Mouse (Mus musculus): ENCODE measurements around the gene Cdyl2. TPM values are rescaled to one million over a fixed set of nuclear protein-coding genes. Genes with fewer than 3 reads are reported as not detected.

Cdyl2 gene
- polyA plus RNA-seq, 1 experiment from 2014 or later = 9.1 TPM

- no peaks in the 10 kb centered on the region for H3K36me3 ChIP-seq
- H3K9me3 ChIP-seq = no peaks in the 10 kb centered on the region
- H3K4me1 ChIP-seq = no peaks in the 10 kb centered on the region
- no peak overlapping the region for H3K27ac ChIP-seq
- WGBS = 94% methylated on average over 11 of the region's 11 CpGs
- H3K4me2 ChIP-seq (replicated peaks) = no peak overlapping the region
- no peak overlapping the region for H3K4me3 ChIP-seq
- H3K9ac ChIP-seq = no peak overlapping the region
- no peak for ATAC-seq (ENCODE audit: low FRiP score, low read depth)
- H3K27me3 ChIP-seq (replicated peaks) = no peaks in the 10 kb centered on the region
Observed at GRCm38 (mm10) chr8:116581318-116582019, 151.3 kb downstream of the Cdyl2 start.

GRCm38 (mm10) chr8:116576732-116577131, 156.1 kb downstream of the Cdyl2 start:
- Histone ChIP-seq H3K27me3 (replicated peaks) (no peaks in the 10 kb centered on the region), H3K4me2 (replicated peaks) (no peak overlapping the region), H3K36me3 (no peaks in the 10 kb centered on the region; the same call in 1 of the 2 replicates), H3K9ac (no peak overlapping the region), H3K9me3 (no peaks in the 10 kb centered on the region), H3K4me3 (no peak overlapping the region), H3K27ac (no peak overlapping the region), H3K4me1 (no peaks in the 10 kb centered on the region)
- 90% methylated on average over 2 of the region's 2 CpGs for WGBS
- no peak for ATAC-seq (ENCODE audit: low FRiP score, low read depth)

- ATAC-seq (ENCODE audit: low FRiP score, low read depth) = no peak
- no peak overlapping the region for H3K4me3 ChIP-seq
Observed at GRCm38 (mm10) chr8:116573085-116573484, 159.7 kb downstream of the Cdyl2 start.

GRCm38 (mm10) chr8:116552778-116553177, 180.0 kb downstream of the Cdyl2 start:
- Histone ChIP-seq H3K9me3 (no peaks in the 10 kb centered on the region), H3K27me3 (replicated peaks) (no peaks in the 10 kb centered on the region), H3K9ac (no peak overlapping the region), H3K4me2 (replicated peaks) (no peak overlapping the region), H3K4me3 (no peak overlapping the region), H3K27ac (no peak overlapping the region), H3K4me1 (no peaks in the 10 kb centered on the region), H3K36me3 (no peaks in the 10 kb centered on the region)
- no peak for ATAC-seq (ENCODE audit: low FRiP score, low read depth)
- 80% methylated on average over 3 of the region's 3 CpGs for WGBS

More at GRCm38 (mm10) chr8:116573085-116573484, 159.7 kb downstream of the Cdyl2 start:
- Histone ChIP-seq H3K9ac (no peak overlapping the region), H3K36me3 (no peaks in the 10 kb centered on the region; the same call in 1 of the 2 replicates), H3K27ac (no peak overlapping the region), H3K4me2 (replicated peaks) (no peak overlapping the region), H3K9me3 (no peaks in the 10 kb centered on the region), H3K27me3 (replicated peaks) (no peaks in the 10 kb centered on the region), H3K4me1 (no peaks in the 10 kb centered on the region)
- 88% methylated on average over 5 of the region's 5 CpGs for WGBS

- 88% methylated on average over 6 of the region's 6 CpGs for whole genome bisulfite sequencing
- Histone ChIP-seq H3K27me3 (replicated peaks) (no peaks in the 10 kb centered on the region), H3K4me3 (no peak overlapping the region), H3K36me3 (no peaks in the 10 kb centered on the region), H3K9me3 (no peaks in the 10 kb centered on the region), H3K4me2 (replicated peaks) (no peak overlapping the region), H3K4me1 (no peaks in the 10 kb centered on the region), H3K27ac (no peak overlapping the region), H3K9ac (no peak overlapping the region)
- no peak for ATAC-seq (ENCODE audit: low FRiP score, low read depth)
Observed at GRCm38 (mm10) chr8:116552255-116552654, 180.5 kb downstream of the Cdyl2 start.

GRCm38 (mm10) chr8:116543366-116543765, 189.4 kb downstream of the Cdyl2 start:
- Histone ChIP-seq H3K27me3 (replicated peaks) (no peaks in the 10 kb centered on the region), H3K27ac (no peak overlapping the region), H3K9ac (no peak overlapping the region), H3K4me3 (no peak overlapping the region), H3K4me2 (replicated peaks) (no peak overlapping the region), H3K4me1 (no peaks in the 10 kb centered on the region), H3K9me3 (no peaks in the 10 kb centered on the region), H3K36me3 (no peaks in the 10 kb centered on the region)
- 75% methylated on average over 1 of the region's 1 CpGs for WGBS
- no peak for ATAC-seq (ENCODE audit: low FRiP score, low read depth)

- no peaks in the 10 kb centered on the region for H3K4me1 ChIP-seq
- no peak for ATAC-seq (ENCODE audit: low FRiP score, low read depth)
Observed at GRCm38 (mm10) chr8:116542842-116543241, 189.9 kb downstream of the Cdyl2 start.

GRCm38 (mm10) chr8:116540136-116540535, 192.7 kb downstream of the Cdyl2 start:
- H3K4me3 ChIP-seq = no peak overlapping the region
- no peaks in the 10 kb centered on the region for H3K27me3 ChIP-seq (replicated peaks)
- no peaks in the 10 kb centered on the region for H3K9me3 ChIP-seq
- H3K4me1 ChIP-seq = no peaks in the 10 kb centered on the region
- ATAC-seq (ENCODE audit: low FRiP score, low read depth) = no peak
- H3K27ac ChIP-seq = no peak overlapping the region
- WGBS = 92% methylated on average over 1 of the region's 1 CpGs
- H3K9ac ChIP-seq = no peak overlapping the region
- H3K36me3 ChIP-seq = no peaks in the 10 kb centered on the region
- H3K4me2 ChIP-seq (replicated peaks) = no peak overlapping the region

More at GRCm38 (mm10) chr8:116542842-116543241, 189.9 kb downstream of the Cdyl2 start:
- Histone ChIP-seq H3K36me3 (no peaks in the 10 kb centered on the region), H3K27ac (no peak overlapping the region), H3K9ac (no peak overlapping the region), H3K4me2 (replicated peaks) (no peak overlapping the region), H3K4me3 (no peak overlapping the region), H3K27me3 (replicated peaks) (no peaks in the 10 kb centered on the region), H3K9me3 (no peaks in the 10 kb centered on the region)
- WGBS = 90% methylated on average over 5 of the region's 5 CpGs

GRCm38 (mm10) chr8:116538763-116539162, 194.0 kb downstream of the Cdyl2 start:
- Histone ChIP-seq H3K9me3 (0 out of 2 replicates have a peak, but pooled peaks cover 4% of the 10 kb centered on the region), H3K36me3 (no peaks in the 10 kb centered on the region), H3K27ac (no peak overlapping the region), H3K4me1 (no peaks in the 10 kb centered on the region), H3K4me3 (no peak overlapping the region), H3K9ac (no peak overlapping the region), H3K4me2 (replicated peaks) (no peak overlapping the region), H3K27me3 (replicated peaks) (no peaks in the 10 kb centered on the region)
- ATAC-seq (ENCODE audit: low FRiP score, low read depth) = no peak
- 53% methylated on average over 7 of the region's 7 CpGs for WGBS

GRCm38 (mm10) chr8:116536786-116537185, 196.0 kb downstream of the Cdyl2 start:
- no peaks in the 10 kb centered on the region for H3K36me3 ChIP-seq
- 0 out of 2 replicates have a peak, but pooled peaks cover 12% of the 10 kb centered on the region for H3K9me3 ChIP-seq
- H3K9ac ChIP-seq = no peak overlapping the region
- 86% methylated on average over 5 of the region's 5 CpGs for WGBS
- H3K4me1 ChIP-seq = no peaks in the 10 kb centered on the region
- ATAC-seq (ENCODE audit: low FRiP score, low read depth) = no peak
- no peak overlapping the region for H3K4me3 ChIP-seq
- no peak overlapping the region for H3K27ac ChIP-seq
- no peak overlapping the region for H3K4me2 ChIP-seq (replicated peaks)
- no peaks in the 10 kb centered on the region for H3K27me3 ChIP-seq (replicated peaks)

- 81% methylated on average over 6 of the region's 6 CpGs for WGBS
- Histone ChIP-seq H3K36me3 (no peaks in the 10 kb centered on the region), H3K27ac (no peak overlapping the region), H3K4me3 (no peak overlapping the region), H3K9ac (no peak overlapping the region), H3K27me3 (replicated peaks) (no peaks in the 10 kb centered on the region), H3K4me1 (no peaks in the 10 kb centered on the region), H3K4me2 (replicated peaks) (no peak overlapping the region), H3K9me3 (0 out of 2 replicates have a peak, but pooled peaks cover 12% of the 10 kb centered on the region)
- ATAC-seq (ENCODE audit: low FRiP score, low read depth) = no peak
Observed at GRCm38 (mm10) chr8:116533081-116533480, 199.7 kb downstream of the Cdyl2 start.

GRCm38 (mm10) chr8:116528736-116529135, 204.1 kb downstream of the Cdyl2 start:
- Histone ChIP-seq H3K27me3 (replicated peaks) (no peaks in the 10 kb centered on the region), H3K9ac (no peak overlapping the region), H3K4me3 (no peak overlapping the region), H3K27ac (no peak overlapping the region), H3K4me1 (no peaks in the 10 kb centered on the region), H3K36me3 (no peaks in the 10 kb centered on the region), H3K4me2 (replicated peaks) (no peak overlapping the region), H3K9me3 (0 out of 2 replicates have a peak, but pooled peaks cover 8% of the 10 kb centered on the region)
- WGBS = 84% methylated on average over 7 of the region's 7 CpGs
- ATAC-seq (ENCODE audit: low FRiP score, low read depth) = no peak

GRCm38 (mm10) chr8:116524915-116525314, 207.9 kb downstream of the Cdyl2 start:
- Histone ChIP-seq H3K4me2 (replicated peaks) (no peak overlapping the region), H3K4me1 (no peaks in the 10 kb centered on the region), H3K36me3 (no peaks in the 10 kb centered on the region), H3K4me3 (no peak overlapping the region), H3K9me3 (no peaks in the 10 kb centered on the region), H3K27me3 (replicated peaks) (no peaks in the 10 kb centered on the region), H3K27ac (no peak overlapping the region), H3K9ac (no peak overlapping the region)
- ATAC-seq (ENCODE audit: low FRiP score, low read depth) = no peak
- WGBS = 90% methylated on average over 7 of the region's 7 CpGs

All from neural tube, embryonic 12.5 days (tissue).